Comparison of ENCODE assay signal across 33 mouse cellular contexts in genomic region chrX:157020337-157020736, GRCm38 (mm10).
"Had no signal": no experiment of that assay in that cellular context is flagged by ENCODE, and none has a peak within 500 bp of the region (broad histone marks: within the 10 kb centered on the region; RNA-seq: fewer than 3 reads in every experiment).

No protein-coding gene starts in this region.

- H3K4me3 ChIP-seq: limb, embryonic 10.5 days; limb, embryonic 12.5 days; limb, embryonic 13.5 days; limb, embryonic 15.5 days; liver, embryonic 12.5 days; liver, embryonic 13.5 days; liver, embryonic 15.5 days; lung, embryonic 15.5 days; megakaryocyte, embryonic 14.5 days; midbrain, embryonic 10.5 days; midbrain, embryonic 12.5 days; midbrain, embryonic 13.5 days; midbrain, embryonic 15.5 days; myocyte; neural tube, embryonic 12.5 days; neural tube, embryonic 13.5 days had no signal

- H3K9ac ChIP-seq: limb, embryonic 12.5 days; limb, embryonic 13.5 days; limb, embryonic 15.5 days; liver, embryonic 12.5 days; liver, embryonic 13.5 days; liver, embryonic 14.5 days; liver, embryonic 15.5 days; liver, postnatal 0 days; lung, embryonic 14.5 days; lung, embryonic 15.5 days; midbrain, embryonic 12.5 days; midbrain, embryonic 13.5 days; midbrain, embryonic 15.5 days; neural tube, embryonic 12.5 days; neural tube, embryonic 13.5 days had no signal

- H3K27me3 ChIP-seq: limb, embryonic 12.5 days; limb, embryonic 13.5 days; limb, embryonic 15.5 days; liver, embryonic 12.5 days; liver, embryonic 13.5 days; liver, embryonic 15.5 days; lung, embryonic 15.5 days; megakaryocyte, embryonic 14.5 days; midbrain, embryonic 12.5 days; midbrain, embryonic 13.5 days; midbrain, embryonic 15.5 days; neural tube, embryonic 12.5 days; neural tube, embryonic 13.5 days had no signal

- ATAC-seq: liver, embryonic 12.5 days; liver, postnatal 0 days; lung, postnatal 0 days; midbrain, embryonic 13.5 days; midbrain, embryonic 15.5 days; midbrain, embryonic 16.5 days had no signal

- H3K4me1 ChIP-seq: limb, embryonic 10.5 days; limb, embryonic 12.5 days; limb, embryonic 13.5 days; limb, embryonic 15.5 days; liver, embryonic 12.5 days; liver, embryonic 13.5 days; liver, embryonic 15.5 days; lung, embryonic 15.5 days; megakaryocyte, embryonic 14.5 days; midbrain, embryonic 10.5 days; midbrain, embryonic 12.5 days; midbrain, embryonic 13.5 days; midbrain, embryonic 15.5 days; neural tube, embryonic 12.5 days; neural tube, embryonic 13.5 days had no signal

- H3K36me3 ChIP-seq: limb, embryonic 10.5 days; limb, embryonic 12.5 days; limb, embryonic 13.5 days; limb, embryonic 15.5 days; liver, embryonic 12.5 days; liver, embryonic 13.5 days; liver, embryonic 15.5 days; lung, embryonic 15.5 days; midbrain, embryonic 10.5 days; midbrain, embryonic 12.5 days; midbrain, embryonic 13.5 days; midbrain, embryonic 15.5 days; neural tube, embryonic 12.5 days; neural tube, embryonic 13.5 days had no signal

- H3K9me3 ChIP-seq: limb, embryonic 10.5 days; limb, embryonic 12.5 days; limb, embryonic 13.5 days; limb, embryonic 15.5 days; liver, embryonic 12.5 days; liver, embryonic 13.5 days; liver, embryonic 15.5 days; lung, embryonic 15.5 days; megakaryocyte, embryonic 14.5 days; midbrain, embryonic 10.5 days; midbrain, embryonic 12.5 days; midbrain, embryonic 13.5 days; midbrain, embryonic 15.5 days; neural tube, embryonic 12.5 days; neural tube, embryonic 13.5 days had no signal

- H3K27ac ChIP-seq: limb, embryonic 10.5 days; limb, embryonic 12.5 days; limb, embryonic 13.5 days; limb, embryonic 15.5 days; liver, embryonic 12.5 days; liver, embryonic 13.5 days; liver, embryonic 14.5 days; liver, embryonic 15.5 days; lung, embryonic 15.5 days; macrophage; midbrain, embryonic 10.5 days; midbrain, embryonic 12.5 days; midbrain, embryonic 13.5 days; midbrain, embryonic 15.5 days; neural tube, embryonic 12.5 days; neural tube, embryonic 13.5 days had no signal

- DNase-seq: left cerebral cortex, postnatal 4 days; liver; liver, embryonic 13.5 days; liver, postnatal 0 days; lung, adult 18-20 months; lung, adult 2 months; lung, embryonic 14.5 days; lung, postnatal 10 days; lung, postnatal 14 days; lung, postnatal 36 days; lung, postnatal 4 days; midbrain, embryonic 14.5 days had no signal

- H3K4me2 ChIP-seq: limb, embryonic 12.5 days; limb, embryonic 13.5 days; limb, embryonic 15.5 days; liver, embryonic 11.5 days; liver, embryonic 12.5 days; liver, embryonic 13.5 days; liver, embryonic 15.5 days; lung, embryonic 14.5 days; lung, embryonic 15.5 days; midbrain, embryonic 11.5 days; midbrain, embryonic 12.5 days; midbrain, embryonic 13.5 days; midbrain, embryonic 15.5 days; neural tube, embryonic 12.5 days; neural tube, embryonic 13.5 days had no signal
